Mouse (Mus musculus): ENCODE data around the gene Vcl.

GRCm38 (mm10) chr14:21013800-21014334, 84.7 kb downstream of the Vcl start:
- TF ChIP-seq CTCF (IDR thresholded peaks at IDR 0.05; ENCODE audit: insufficient read depth, low read length) (no peak), POLR2A (IDR thresholded peaks at IDR 0.05; ENCODE audit: borderline replicate concordance, extremely low read depth, low read depth, low read length) (no peak)

Data from lung, adult 2 months (tissue).